Mouse (Mus musculus): ENCODE results near the gene Uevld. TPM values are rescaled to one million over a fixed set of nuclear protein-coding genes. Genes with fewer than 3 reads are reported as not detected.
"Not testable (repeated sequence)": the region's sequence is repeated elsewhere in the genome, so short reads cannot be mapped to it uniquely, and the experiment has no call there.

Uevld gene
- polyA plus RNA-seq, 1 experiment from 2014 or later: 10.8 TPM

GRCm38 (mm10) chr7:46997008-46997407 is 38.7 kb upstream of the Uevld start:
- peaks cover 13% of the 10 kb centered on the region for H3K4me1 ChIP-seq
- 93% methylated on average over 4 of the region's 4 CpGs for WGBS
- ATAC-seq (ENCODE audit: low FRiP score, low read depth): peak; percentile 32; the same call in 1 of the 2 replicates

GRCm38 (mm10) chr7:46995558-46995957 is 37.2 kb upstream of the Uevld start:
- no peak overlapping the region for H3K4me3 ChIP-seq
- H3K9ac ChIP-seq: no peak overlapping the region
- H3K27ac ChIP-seq: no peak overlapping the region
- H3K36me3 ChIP-seq: peaks cover 79% of the 10 kb centered on the region
- H3K4me2 ChIP-seq (replicated peaks): no peak overlapping the region
- no peaks in the 10 kb centered on the region for H3K9me3 ChIP-seq
- no peak for ATAC-seq (ENCODE audit: low FRiP score, low read depth)
- 94% methylated on average over 3 of the region's 3 CpGs for WGBS
- H3K27me3 ChIP-seq: no peaks in the 10 kb centered on the region
- peaks cover 4% of the 10 kb centered on the region for H3K4me1 ChIP-seq

More at GRCm38 (mm10) chr7:46997008-46997407, 38.7 kb upstream of the Uevld start:
- Histone ChIP-seq H3K27ac (no peak overlapping the region), H3K4me2 (replicated peaks) (no peak overlapping the region), H3K36me3 (peaks cover 72% of the 10 kb centered on the region), H3K9me3 (no peaks in the 10 kb centered on the region), H3K9ac (no peak overlapping the region), H3K4me3 (no peak overlapping the region), H3K27me3 (no peaks in the 10 kb centered on the region)

GRCm38 (mm10) chr7:46993079-46993478 is 34.8 kb upstream of the Uevld start:
- H3K9ac ChIP-seq: no peak overlapping the region
- no peaks in the 10 kb centered on the region for H3K9me3 ChIP-seq
- H3K4me3 ChIP-seq: no peak overlapping the region
- H3K36me3 ChIP-seq: peaks cover 67% of the 10 kb centered on the region
- H3K4me2 ChIP-seq (replicated peaks): no peak overlapping the region
- no peaks in the 10 kb centered on the region for H3K4me1 ChIP-seq
- H3K27me3 ChIP-seq: no peaks in the 10 kb centered on the region
- WGBS: 87% methylated on average over 8 of the region's 8 CpGs
- ATAC-seq (ENCODE audit: low FRiP score, low read depth): no peak
- H3K27ac ChIP-seq: no peak overlapping the region

- ATAC-seq (ENCODE audit: low FRiP score, low read depth); H3K9me3 ChIP-seq; H3K27me3 ChIP-seq; H3K4me3 ChIP-seq; H3K9ac ChIP-seq; H3K27ac ChIP-seq; H3K4me2 ChIP-seq (replicated peaks): not testable (repeated sequence)
- 86% methylated on average over 4 of the region's 4 CpGs for WGBS
- H3K4me1 ChIP-seq: peaks cover 18% of the 10 kb centered on the region
- peaks cover 33% of the 10 kb centered on the region for H3K36me3 ChIP-seq
Observed at GRCm38 (mm10) chr7:46989387-46989786, 31.1 kb upstream of the Uevld start.

- Histone ChIP-seq H3K9ac (no peak overlapping the region), H3K4me2 (replicated peaks) (no peak overlapping the region), H3K4me3 (no peak overlapping the region), H3K27me3 (no peaks in the 10 kb centered on the region), H3K27ac (no peak overlapping the region), H3K36me3 (peaks cover 12% of the 10 kb centered on the region), H3K4me1 (peaks cover 18% of the 10 kb centered on the region), H3K9me3 (no peaks in the 10 kb centered on the region)
- no peak for ATAC-seq (ENCODE audit: low FRiP score, low read depth)
- 43% methylated on average over 2 of the region's 2 CpGs for WGBS
Observed at GRCm38 (mm10) chr7:46987073-46987472, 28.7 kb upstream of the Uevld start.

- 30% methylated on average over 5 of the region's 5 CpGs for WGBS
- no peaks in the 10 kb centered on the region for H3K27me3 ChIP-seq
- no peak for ATAC-seq (ENCODE audit: low FRiP score, low read depth)
- peaks cover 18% of the 10 kb centered on the region for H3K4me1 ChIP-seq
- H3K4me2 ChIP-seq (replicated peaks): no peak overlapping the region
- H3K9ac ChIP-seq: no peak overlapping the region
- 0 out of 2 replicates have a peak overlapping the region, but pooled peaks have one; percentile 22 for H3K27ac ChIP-seq
- H3K9me3 ChIP-seq: no peaks in the 10 kb centered on the region
- H3K36me3 ChIP-seq: peaks cover 8% of the 10 kb centered on the region
- no peak overlapping the region for H3K4me3 ChIP-seq
Observed at GRCm38 (mm10) chr7:46986646-46987045, 28.3 kb upstream of the Uevld start.

- Histone ChIP-seq H3K4me1 (peaks cover 18% of the 10 kb centered on the region), H3K4me3 (no peak overlapping the region), H3K9ac (no peak overlapping the region), H3K4me2 (replicated peaks) (no peak overlapping the region), H3K27me3 (no peaks in the 10 kb centered on the region), H3K27ac (0 out of 2 replicates have a peak overlapping the region, but pooled peaks have one; percentile 22), H3K36me3 (peaks cover 6% of the 10 kb centered on the region; the same call in 1 of the 2 replicates), H3K9me3 (no peaks in the 10 kb centered on the region)
- ATAC-seq (ENCODE audit: low FRiP score, low read depth): no peak
- 44% methylated on average over 8 of the region's 8 CpGs for WGBS
Observed at GRCm38 (mm10) chr7:46985718-46986505, 27.6 kb upstream of the Uevld start.

- Histone ChIP-seq H3K27ac (no peak within 1 kb of the TSS), H3K4me3 (no peak within 1 kb of the TSS), H3K27me3 (no peaks in the 10 kb centered on the region), H3K9ac (no peak within 1 kb of the TSS), H3K4me1 (peaks cover 18% of the 10 kb centered on the region), H3K4me2 (replicated peaks) (no peak within 1 kb of the TSS), H3K9me3 (no peaks in the 10 kb centered on the region), H3K36me3 (no peaks in the 10 kb centered on the region)
- 92% methylated on average over 3 of the region's 3 CpGs for WGBS
- no peak for ATAC-seq (ENCODE audit: low FRiP score, low read depth)
Observed at GRCm38 (mm10) chr7:46983280-46983679, 25.0 kb upstream of the Uevld start, which contains the start of gene Gm9999. Gm9999 (plus strand) TSS chr7:46983580.

- no peak for ATAC-seq (ENCODE audit: low FRiP score, low read depth)
- WGBS: 86% methylated on average over 11 of the region's 11 CpGs
- Histone ChIP-seq H3K27ac (no peak overlapping the region), H3K9me3 (peaks cover 6% of the 10 kb centered on the region; the same call in 1 of the 2 replicates), H3K4me3 (no peak overlapping the region), H3K27me3 (no peaks in the 10 kb centered on the region), H3K36me3 (no peaks in the 10 kb centered on the region), H3K4me2 (replicated peaks) (no peak overlapping the region), H3K4me1 (no peaks in the 10 kb centered on the region), H3K9ac (no peak overlapping the region)
Observed at GRCm38 (mm10) chr7:46975456-46975855, 17.1 kb upstream of the Uevld start.

- Histone ChIP-seq H3K9me3 (peaks cover 6% of the 10 kb centered on the region; the same call in 1 of the 2 replicates), H3K36me3 (no peaks in the 10 kb centered on the region), H3K27ac (no peak overlapping the region), H3K4me2 (replicated peaks) (no peak overlapping the region), H3K9ac (no peak overlapping the region), H3K4me1 (no peaks in the 10 kb centered on the region), H3K27me3 (no peaks in the 10 kb centered on the region), H3K4me3 (no peak overlapping the region)
- ATAC-seq (ENCODE audit: low FRiP score, low read depth): no peak
- 93% methylated on average over 4 of the region's 4 CpGs for WGBS
Observed at GRCm38 (mm10) chr7:46974648-46975047, 16.3 kb upstream of the Uevld start.

GRCm38 (mm10) chr7:46969898-46970297 is 11.6 kb upstream of the Uevld start:
- Histone ChIP-seq H3K4me2 (replicated peaks) (no peak overlapping the region), H3K9ac (no peak overlapping the region), H3K4me3 (no peak overlapping the region), H3K36me3 (no peaks in the 10 kb centered on the region), H3K27ac (no peak overlapping the region), H3K4me1 (no peaks in the 10 kb centered on the region), H3K9me3 (peaks cover 6% of the 10 kb centered on the region; the same call in 1 of the 2 replicates), H3K27me3 (no peaks in the 10 kb centered on the region)
- ATAC-seq (ENCODE audit: low FRiP score, low read depth): no peak
- WGBS: 88% methylated on average over 4 of the region's 4 CpGs

- no peak for ATAC-seq (ENCODE audit: low FRiP score, low read depth)
- H3K27ac ChIP-seq: no peak overlapping the region
- WGBS: 84% methylated on average over 7 of the region's 7 CpGs
Observed at GRCm38 (mm10) chr7:46964070-46964469, 5.7 kb upstream of the Uevld start.

More at GRCm38 (mm10) chr7:46964070-46964469, 5.7 kb upstream of the Uevld start:
- Histone ChIP-seq H3K9ac (no peak overlapping the region), H3K36me3 (no peaks in the 10 kb centered on the region), H3K4me1 (peaks cover 12% of the 10 kb centered on the region), H3K9me3 (no peaks in the 10 kb centered on the region), H3K27me3 (peaks cover 16% of the 10 kb centered on the region), H3K4me2 (replicated peaks) (no peak overlapping the region), H3K4me3 (no peak overlapping the region)
